Mouse (Mus musculus) liver, postnatal 0 days (tissue): ENCODE measurements around the gene Slc4a3. TPM values are rescaled to one million over a fixed set of nuclear protein-coding genes. Genes with fewer than 3 reads are reported as not detected.

Source experiments
- ATAC-seq: fragments of 200-750 bp; cut with Nextera tagmentation; 2 replicates; pipeline ENCODE4 v1.8.0; 2017; ENCODE audit warnings: mild to moderate bottlenecking, moderate library complexity
- DNase-seq: peaks from one replicate; pipeline ENCODE4 v3.0.0-alpha.2; 2016
- H3K27ac ChIP-seq: fragments of 300-500 bp; sonication (generic); 2 replicates; pipeline ENCODE4 v1.5.1; 2014; ENCODE audit warnings: antibody characterized with exemption, moderate library complexity, mild to moderate bottlenecking, low read depth
- H3K27me3 ChIP-seq: fragments of 300-500 bp; sonication (generic); 2 replicates; pipeline ENCODE4 v1.6.1; 2014; ENCODE audit warnings: low read length, control low read depth, mixed read lengths; ENCODE audit not compliant: insufficient read depth
- H3K36me3 ChIP-seq: fragments of 300-500 bp; sonication (generic); replicated peaks from 2 replicates; pipeline ENCODE4 v1.6.1; 2014; ENCODE audit warnings: mild to moderate bottlenecking, control low read depth, low read length, moderate library complexity, mixed read lengths; ENCODE audit not compliant: insufficient read depth
- H3K4me1 ChIP-seq: fragments of 300-500 bp; sonication (generic); 2 replicates; pipeline ENCODE4 v1.6.1; 2014; ENCODE audit warnings: antibody characterized with exemption, mild to moderate bottlenecking, control low read depth; ENCODE audit not compliant: insufficient read depth
- H3K4me2 ChIP-seq: fragments of 300-500 bp; sonication (generic); 2 replicates; pipeline ENCODE4 v1.6.1; 2014; ENCODE audit warnings: low read depth, mild to moderate bottlenecking, low read length, moderate library complexity, mixed read lengths
- H3K4me3 ChIP-seq: fragments of 300-500 bp; sonication (generic); 2 replicates; pipeline ENCODE4 v1.5.1; 2014; ENCODE audit warnings: low read depth, low read length
- H3K9ac ChIP-seq: fragments of 300-500 bp; sonication (generic); replicated peaks from 2 replicates; pipeline ENCODE4 v1.6.1; 2014; ENCODE audit warnings: mild to moderate bottlenecking, moderate library complexity
- H3K9me3 ChIP-seq: fragments of 300-500 bp; sonication (generic); 2 replicates; pipeline ENCODE4 v1.6.1; 2016; ENCODE audit warnings: mild to moderate bottlenecking, control low read depth, low read length, mixed read lengths
- CTCF ChIP-seq: sonication (generic); IDR thresholded peaks from 2 replicates; pipeline ENCODE4 v1.5.1; 2016; ENCODE audit warnings: antibody characterized with exemption, low read depth
- EP300 ChIP-seq: IDR thresholded peaks from 2 replicates; pipeline ENCODE4 v1.6.1; 2016; ENCODE audit warnings: antibody characterized with exemption, low read depth, mild to moderate bottlenecking
- WGBS: fragments of 180-500 bp; shearing (Covaris S2); extraction: QIAGEN DNeasy Blood & Tissue Kit; methylation state at CpG from one replicate; pipeline ENCODE4 v1.1.7; 2014; ENCODE audit not compliant: insufficient replicate concordance; 5-methylcytosine and 5-hydroxymethylcytosine counted together
- polyA plus RNA-seq: library from polyadenylated mRNA; unstranded; fragments of >200 nt; fragmentation: Nextera tagmentation; extraction: Ambion mirVana; gene quantifications from 2 replicates; pipeline ENCODE4 v1.2.1, GENCODE M21; 2015

Slc4a3 gene
- polyA plus RNA-seq, 1 experiment from 2014 or later: 0.42 TPM

DNA sequence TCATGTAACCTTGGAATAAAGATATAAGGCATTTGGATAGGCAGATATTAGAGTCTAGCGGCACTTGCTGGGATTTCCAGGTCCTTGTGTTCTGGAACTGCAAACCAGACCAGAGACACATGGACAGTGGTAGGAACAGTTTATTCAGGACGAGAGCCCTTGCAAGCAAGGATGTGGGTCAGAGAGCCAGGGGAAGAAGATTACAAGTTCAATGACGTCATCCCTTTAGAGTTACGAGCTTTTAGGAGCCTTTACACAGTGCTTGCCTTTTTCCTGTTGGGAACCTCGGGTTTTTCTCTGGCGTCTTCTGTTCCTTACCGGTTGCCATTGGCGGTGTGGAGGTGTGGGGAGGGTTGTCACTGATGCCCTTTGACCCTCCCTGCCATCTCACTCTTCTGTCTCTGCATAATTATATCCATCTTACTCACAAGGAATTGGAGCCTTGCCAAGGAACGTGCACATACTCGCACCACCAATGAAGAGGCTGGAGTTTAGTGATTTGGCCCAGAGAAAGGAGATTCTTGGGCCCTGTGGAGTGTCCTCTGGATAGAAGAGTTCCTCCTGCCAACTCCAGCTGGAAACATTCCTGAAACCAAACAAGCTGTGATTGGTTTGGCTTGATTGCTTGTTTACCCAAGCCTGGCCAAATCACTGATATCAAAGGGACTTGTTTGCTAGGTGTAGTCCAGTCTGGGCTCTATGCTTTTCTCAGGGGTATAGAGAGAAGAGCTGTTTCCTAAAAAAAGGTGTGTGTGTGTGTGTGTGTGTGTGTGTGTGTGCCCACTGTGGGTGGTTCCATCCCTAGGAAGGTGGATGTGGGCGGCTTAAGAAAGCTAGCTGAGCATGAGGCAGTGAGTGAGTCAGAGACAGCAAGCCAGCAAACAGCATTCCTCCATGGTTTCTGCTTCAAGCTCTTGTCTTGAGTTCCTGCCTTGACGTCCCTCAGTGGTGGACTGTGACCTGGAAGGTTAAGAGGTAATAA lies 42.0 kb downstream of the Slc4a3 start:
- ATAC-seq (no peak), DNase-seq (no peak)
- H3K4me1 ChIP-seq: no peaks in the 10 kb centered on the region
- 52% methylated on average over 12 of the region's 12 CpGs for WGBS
- H3K27ac ChIP-seq: no peak overlapping the region
- no peak overlapping the region for H3K4me2 ChIP-seq
- no peaks in the 10 kb centered on the region for H3K27me3 ChIP-seq
- no peak overlapping the region for H3K4me3 ChIP-seq
- H3K9me3 ChIP-seq: no peaks in the 10 kb centered on the region
- no peak overlapping the region for H3K9ac ChIP-seq
- no peaks in the 10 kb centered on the region for H3K36me3 ChIP-seq
- TF ChIP-seq CTCF (no peak), EP300 (no peak)

DNA sequence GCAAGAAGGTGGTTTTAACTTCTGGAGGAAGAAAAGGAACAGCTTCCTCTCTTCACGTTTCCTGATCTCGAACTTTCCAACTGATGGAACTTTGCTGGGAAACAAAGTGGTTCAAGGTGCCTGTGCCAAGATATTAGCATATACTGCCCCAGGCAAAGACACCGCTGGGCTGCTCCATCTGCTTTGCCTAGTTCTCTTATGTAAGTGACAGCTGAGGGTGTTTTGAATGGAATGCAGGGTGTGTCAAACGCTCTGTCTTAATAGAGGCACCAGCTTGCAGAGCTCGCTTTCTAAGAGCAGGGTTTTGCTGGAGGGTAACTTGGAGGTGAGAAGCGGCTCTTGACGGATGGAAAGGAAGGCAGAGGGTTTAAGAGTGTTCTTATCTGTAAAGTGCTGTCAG lies 42.8 kb downstream of the Slc4a3 start:
- H3K36me3 ChIP-seq: no peaks in the 10 kb centered on the region
- ATAC-seq (no peak), DNase-seq (no peak)
- TF ChIP-seq CTCF: no peak
- no peak overlapping the region for H3K27ac ChIP-seq
- no peaks in the 10 kb centered on the region for H3K9me3 ChIP-seq
- no peak overlapping the region for H3K9ac ChIP-seq
- H3K4me1 ChIP-seq: no peaks in the 10 kb centered on the region
- H3K4me3 ChIP-seq: no peak overlapping the region
- no peak overlapping the region for H3K4me2 ChIP-seq
- WGBS: 36% methylated on average over 7 of the region's 7 CpGs
- H3K27me3 ChIP-seq: no peaks in the 10 kb centered on the region

DNA sequence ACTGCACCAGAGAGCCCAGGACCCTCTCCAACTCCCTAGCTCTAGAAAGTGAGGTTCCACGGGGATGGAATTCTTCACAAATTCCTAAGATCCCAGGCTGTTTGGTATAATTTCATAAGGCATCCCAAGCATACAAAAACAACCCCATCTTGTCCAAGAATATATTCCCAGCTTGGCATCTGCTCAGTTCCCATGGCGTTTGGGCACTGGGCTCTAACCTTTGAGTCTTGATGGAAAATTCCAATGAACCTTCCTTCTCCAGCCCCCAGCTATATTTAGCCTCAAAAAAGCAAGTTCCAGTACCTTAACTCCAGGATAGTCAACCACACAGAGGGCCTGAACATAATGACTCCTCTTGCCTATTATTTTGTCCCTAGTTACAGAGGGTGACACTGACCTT lies 43.9 kb downstream of the Slc4a3 start:
- 75% methylated on average over 2 of the region's 2 CpGs for WGBS
- ATAC-seq (no peak), DNase-seq (no peak)
- Histone ChIP-seq H3K27me3 (no peaks in the 10 kb centered on the region), H3K4me3 (no peak overlapping the region), H3K9me3 (no peaks in the 10 kb centered on the region), H3K9ac (no peak overlapping the region), H3K27ac (no peak overlapping the region), H3K36me3 (no peaks in the 10 kb centered on the region), H3K4me1 (no peaks in the 10 kb centered on the region), H3K4me2 (no peak overlapping the region)
- TF ChIP-seq EP300 (no peak), CTCF (no peak)

DNA sequence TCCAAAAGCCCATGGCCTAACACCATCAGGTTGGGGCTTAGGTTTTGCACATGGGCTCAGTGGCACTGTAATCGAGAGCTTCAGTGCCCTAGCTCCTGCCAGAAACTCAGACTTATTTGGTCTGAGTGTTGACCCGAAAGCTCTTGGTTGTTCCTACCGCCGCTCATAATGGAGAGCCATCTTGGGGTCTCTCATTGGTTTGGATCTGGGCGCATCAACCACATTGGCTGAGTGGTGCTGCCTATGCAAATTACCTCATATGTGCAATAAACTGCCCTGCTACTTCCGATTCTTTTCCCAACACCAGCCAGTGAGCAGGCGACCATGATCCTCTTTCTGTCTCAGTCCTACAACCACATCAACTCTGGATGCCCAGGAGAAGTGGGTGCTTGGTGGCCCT lies 47.9 kb downstream of the Slc4a3 start:
- H3K4me1 ChIP-seq: no peaks in the 10 kb centered on the region
- no peaks in the 10 kb centered on the region for H3K36me3 ChIP-seq
- no peak for DNase-seq
- H3K4me2 ChIP-seq: no peak overlapping the region
- H3K9me3 ChIP-seq: no peaks in the 10 kb centered on the region
- H3K27me3 ChIP-seq: no peaks in the 10 kb centered on the region
- H3K4me3 ChIP-seq: no peak overlapping the region
- TF ChIP-seq CTCF (no peak), EP300 (no peak)
- WGBS: 86% methylated on average over 7 of the region's 7 CpGs
- no peak overlapping the region for H3K27ac ChIP-seq
- H3K9ac ChIP-seq: no peak overlapping the region
- no peak for ATAC-seq

DNA sequence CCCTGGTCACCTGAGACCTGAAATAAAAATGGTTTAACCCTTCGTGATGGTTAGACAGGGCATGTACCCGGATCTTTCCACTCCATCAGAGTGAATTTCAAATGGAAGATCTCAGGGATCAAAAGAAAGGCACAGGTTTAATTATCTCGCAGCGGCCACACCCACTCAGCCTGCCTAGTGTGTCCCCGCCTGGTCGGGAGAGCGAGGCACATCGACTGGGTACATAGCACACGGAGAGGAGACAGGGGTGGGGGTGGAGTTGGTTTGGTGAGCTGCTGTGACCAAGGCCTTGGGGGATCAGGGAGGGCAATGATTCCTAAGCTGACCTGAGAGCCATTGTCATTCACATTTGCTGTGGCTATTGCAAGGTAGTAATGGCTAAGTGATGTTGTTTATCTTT lies 48.8 kb downstream of the Slc4a3 start:
- no peaks in the 10 kb centered on the region for H3K36me3 ChIP-seq

GRCm38 (mm10) chr1:75595930-75596329 lies 49.9 kb downstream of the Slc4a3 start:
- Histone ChIP-seq H3K27me3 (no peaks in the 10 kb centered on the region), H3K27ac (no peak overlapping the region), H3K9me3 (no peaks in the 10 kb centered on the region), H3K4me3 (no peak overlapping the region), H3K4me2 (no peak overlapping the region), H3K36me3 (no peaks in the 10 kb centered on the region), H3K9ac (no peak overlapping the region), H3K4me1 (no peaks in the 10 kb centered on the region)
- no peak for ATAC-seq
- TF ChIP-seq EP300: no peak
- TF ChIP-seq CTCF: no peak
- 68% methylated on average over 3 of the region's 3 CpGs for WGBS
- DNase-seq: no peak

More for the DNA sequence above, 48.8 kb downstream of the Slc4a3 start:
- ATAC-seq (no peak), DNase-seq (no peak)
- Histone ChIP-seq H3K27me3 (no peaks in the 10 kb centered on the region), H3K4me1 (no peaks in the 10 kb centered on the region), H3K9ac (no peak overlapping the region), H3K4me3 (no peak overlapping the region), H3K27ac (no peak overlapping the region), H3K4me2 (no peak overlapping the region), H3K9me3 (no peaks in the 10 kb centered on the region)
- TF ChIP-seq CTCF (no peak), EP300 (no peak)
- WGBS: 44% methylated on average over 9 of the region's 9 CpGs
